Mouse (Mus musculus): ENCODE results near the gene Arntl.

Gene Arntl

DNA sequence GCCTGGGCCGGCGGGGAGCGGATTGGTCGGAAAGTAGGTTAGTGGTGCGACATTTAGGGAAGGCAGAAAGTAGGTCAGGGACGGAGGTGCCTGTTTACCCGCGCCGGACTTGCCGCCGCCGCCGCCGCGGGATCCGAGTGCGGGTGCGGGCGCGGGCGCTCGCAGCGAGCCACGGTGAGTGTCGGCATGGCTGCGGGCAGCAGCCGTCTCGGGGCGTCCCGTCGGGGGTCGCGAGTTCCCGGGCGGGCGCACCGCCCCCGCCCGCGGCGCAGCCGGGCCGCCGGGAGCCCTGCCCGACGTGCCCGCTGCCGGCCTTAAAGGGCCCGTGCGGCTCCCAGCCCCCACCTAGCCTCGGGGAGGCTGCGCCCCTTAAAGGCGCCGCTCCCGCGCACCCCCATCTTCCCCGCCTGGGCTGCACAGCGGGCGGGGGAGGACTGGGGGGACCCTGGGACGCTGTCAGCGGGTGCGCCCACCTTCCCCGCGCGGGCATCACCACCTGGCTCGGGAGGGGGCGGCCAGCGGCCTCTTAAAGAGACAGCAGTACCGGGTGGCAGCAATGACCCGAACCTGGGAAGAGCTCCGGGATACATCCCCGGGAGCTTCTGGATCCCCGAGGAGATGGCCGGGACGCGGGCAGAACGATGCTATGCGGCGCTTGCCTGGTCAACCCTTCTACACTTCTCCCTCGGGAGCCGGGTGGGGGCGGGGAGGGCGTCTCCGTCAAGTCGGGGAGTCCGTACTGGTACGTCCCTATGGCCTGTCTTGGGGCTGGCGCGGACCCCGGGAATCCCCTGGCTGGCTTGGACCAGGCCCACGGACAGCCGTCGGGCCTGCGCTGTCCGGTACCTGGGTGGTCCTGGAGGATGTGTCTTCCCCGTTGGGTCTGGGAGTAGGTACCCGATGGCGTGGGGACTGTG is 464 bp downstream of the Arntl start:
- no peak for DNase-seq (ENCODE audit: low read depth, low spot score)

GRCm38 (mm10) chr7:113208388-113208753 is 1.1 kb downstream of the Arntl start:
- no peak for DNase-seq (ENCODE audit: low read depth, low spot score)

DNA sequence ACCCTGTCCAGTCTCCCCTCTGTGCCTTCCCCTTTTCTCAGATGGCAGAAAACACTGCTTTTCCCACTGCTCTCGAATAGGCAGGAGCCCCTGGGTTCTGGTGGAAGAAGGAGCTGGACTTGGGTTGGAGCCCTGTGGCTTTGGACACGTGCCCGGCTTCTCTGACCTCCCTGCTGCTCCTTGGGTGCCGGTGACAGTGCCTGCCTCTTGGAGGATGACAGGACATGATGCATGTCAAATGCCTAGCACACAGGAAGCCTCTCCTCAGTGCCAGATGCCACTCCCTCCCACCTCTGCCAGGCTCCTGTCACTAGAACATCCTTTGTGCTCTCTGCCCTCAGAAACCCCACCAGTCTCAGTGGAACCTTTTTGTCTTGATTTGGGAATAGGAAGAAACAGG is 3.2 kb downstream of the Arntl start:
- no peak for DNase-seq (ENCODE audit: low read depth, low spot score)

DNA sequence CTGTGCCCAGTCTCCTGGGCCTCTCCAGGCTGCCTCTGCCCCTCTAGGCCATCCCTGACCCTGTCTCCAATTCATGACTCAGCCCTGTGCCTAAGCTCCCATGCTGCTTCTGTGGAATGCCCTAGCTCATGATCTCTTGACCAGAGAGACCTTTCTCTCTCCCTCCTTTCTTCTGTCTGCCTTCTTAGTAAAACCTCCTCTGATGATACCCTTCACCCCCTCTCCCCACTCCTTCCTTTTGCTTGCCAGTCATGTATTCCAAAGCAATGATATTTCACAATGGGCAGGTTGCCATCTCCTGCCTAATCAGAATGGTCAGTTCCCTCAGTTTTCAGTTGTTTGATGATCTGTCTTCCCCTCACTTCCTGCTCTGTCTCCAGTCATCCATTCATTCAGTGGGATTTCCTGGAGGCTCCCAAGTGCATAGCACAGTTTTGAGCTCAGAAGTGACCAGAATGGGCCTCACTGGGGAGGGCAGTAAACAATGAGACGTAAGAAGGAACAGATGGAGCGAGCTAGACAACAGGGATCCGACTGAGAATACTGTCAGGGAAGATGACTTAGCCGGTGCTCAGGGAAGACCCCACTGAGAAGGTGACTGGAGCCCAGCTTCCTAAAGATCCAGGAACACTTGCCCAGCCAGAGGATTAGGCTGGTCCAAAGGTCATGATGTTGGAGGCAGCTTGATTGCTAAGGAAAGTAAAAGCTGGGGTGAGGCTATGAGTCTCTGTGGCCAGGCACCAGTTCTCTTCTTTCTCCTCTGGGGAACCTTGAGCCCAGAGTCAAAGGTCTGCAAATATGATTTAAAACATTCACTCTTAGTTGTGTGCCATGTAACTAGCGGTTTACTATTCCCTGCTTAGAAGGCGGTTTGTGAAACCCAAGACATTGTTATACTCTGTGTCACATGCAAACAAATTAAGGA is 7.2 kb downstream of the Arntl start:
- no peak for DNase-seq (ENCODE audit: low read depth, low spot score)

GRCm38 (mm10) chr7:113216152-113216551 is 8.9 kb downstream of the Arntl start:
- DNase-seq (ENCODE audit: low read depth, low spot score): peak; percentile 65

- DNase-seq (ENCODE audit: low read depth, low spot score): no peak
Observed at GRCm38 (mm10) chr7:113219416-113219815, 12.2 kb downstream of the Arntl start.

- no peak for DNase-seq (ENCODE audit: low read depth, low spot score)
Observed at GRCm38 (mm10) chr7:113219864-113220263, 12.6 kb downstream of the Arntl start.

GRCm38 (mm10) chr7:113220691-113221238 is 13.5 kb downstream of the Arntl start:
- no peak for DNase-seq (ENCODE audit: low read depth, low spot score)

DNA sequence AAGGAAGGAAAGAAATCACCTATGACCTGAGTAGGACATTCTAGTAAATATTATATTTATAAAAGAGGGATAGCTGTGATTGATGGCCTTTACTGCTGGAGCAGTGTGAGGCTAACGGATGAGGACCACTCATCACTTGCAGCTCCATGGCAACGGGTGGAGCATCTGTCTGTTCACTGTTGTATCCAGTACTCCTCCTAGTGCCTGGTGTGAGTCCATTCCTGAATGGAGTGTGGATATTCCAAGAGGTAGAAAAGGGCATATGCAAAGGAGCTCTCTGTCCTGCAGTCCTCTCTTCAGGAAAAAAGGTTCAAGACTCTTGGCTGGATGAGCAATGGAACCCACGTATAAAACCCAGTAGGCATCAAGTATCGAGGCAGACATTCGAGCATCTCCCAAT is 15.6 kb downstream of the Arntl start:
- DNase-seq (ENCODE audit: low read depth, low spot score): no peak

- DNase-seq (ENCODE audit: low read depth, low spot score): no peak
Observed at GRCm38 (mm10) chr7:113224620-113225019, 17.4 kb downstream of the Arntl start.

DNA sequence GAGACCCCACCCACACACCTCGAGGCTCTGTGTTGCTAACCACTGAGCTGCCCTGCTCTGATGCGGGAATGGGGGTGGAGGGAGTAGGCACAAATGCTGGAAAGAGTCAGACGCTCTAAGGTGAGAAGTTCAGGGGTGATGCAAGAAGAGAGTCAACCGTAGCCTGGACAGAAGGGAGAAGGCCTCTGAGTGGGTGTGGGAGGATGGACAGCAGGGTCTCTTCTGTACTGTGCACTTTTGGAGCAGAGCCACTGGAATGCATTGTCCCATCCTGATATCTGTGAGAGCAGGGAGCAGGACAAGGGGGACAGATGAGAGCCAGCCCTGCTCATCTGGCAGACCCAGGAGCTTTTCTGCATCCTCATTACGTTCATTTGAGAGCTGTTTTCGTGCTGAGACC is 21.2 kb downstream of the Arntl start:
- no peak for DNase-seq (ENCODE audit: low read depth, low spot score)

DNA sequence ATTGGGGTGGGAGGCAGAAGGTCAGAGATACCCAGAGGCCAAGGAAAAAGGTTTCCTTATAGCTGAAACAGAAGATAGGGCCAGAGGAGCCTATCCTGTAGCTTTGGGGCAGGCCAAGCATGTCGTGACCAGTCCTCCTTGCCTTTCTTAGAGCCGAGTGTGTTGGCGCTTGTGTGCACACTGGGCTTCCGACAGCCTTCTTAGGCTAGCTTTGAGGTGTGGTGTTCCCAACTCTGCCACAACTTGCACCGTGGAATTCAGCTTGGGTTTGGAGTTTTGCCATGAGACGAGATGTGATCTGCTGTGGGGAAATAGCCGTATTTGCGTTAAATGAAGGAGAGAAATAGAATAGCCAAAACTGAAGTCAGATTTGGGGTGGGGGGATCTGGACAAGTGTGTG is 28.9 kb downstream of the Arntl start:
- no peak for DNase-seq (ENCODE audit: low read depth, low spot score)

DNA sequence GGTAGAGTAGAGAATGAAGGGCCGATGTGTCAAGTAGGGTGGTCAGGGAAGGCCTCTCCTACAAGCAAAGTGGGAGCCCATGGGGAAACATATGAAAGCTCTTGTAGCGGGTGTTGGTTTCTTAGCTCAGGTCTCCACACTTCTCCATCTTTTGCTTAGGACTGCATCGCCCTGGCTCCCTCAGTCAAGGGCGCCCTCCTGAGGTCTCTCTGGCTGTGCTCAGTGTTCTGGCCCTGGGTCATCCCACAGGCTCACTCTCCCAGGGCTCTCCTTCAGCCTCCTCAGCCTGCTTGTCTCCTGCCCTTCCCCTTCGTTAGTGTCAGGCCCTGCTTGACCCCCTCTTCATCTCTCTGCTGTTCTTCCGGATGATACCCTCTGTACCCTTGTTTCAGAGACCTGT is 31.1 kb downstream of the Arntl start:
- DNase-seq (ENCODE audit: low read depth, low spot score): no peak

GRCm38 (mm10) chr7:113239448-113240130 is 32.3 kb downstream of the Arntl start:
- no peak for DNase-seq (ENCODE audit: low read depth, low spot score)

DNA sequence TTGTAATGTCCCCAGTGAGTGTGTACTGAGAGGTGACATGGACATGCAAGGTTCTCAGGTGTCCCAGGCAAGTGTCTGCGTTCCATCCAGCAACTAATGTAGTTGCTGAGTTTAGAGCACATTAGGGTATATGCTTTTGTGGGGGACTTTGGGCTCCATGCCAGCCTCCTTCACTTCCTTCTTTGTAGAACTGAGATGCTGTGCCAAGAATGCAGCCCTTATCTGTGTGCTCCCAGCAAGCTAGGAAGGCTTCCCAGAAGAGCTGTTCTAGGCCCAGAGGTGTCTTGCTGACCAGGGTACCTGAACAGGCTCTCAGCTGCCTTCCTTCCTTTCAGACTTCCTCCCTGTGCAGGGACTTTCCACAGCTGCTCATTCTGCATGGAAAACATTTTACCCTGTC is 33.2 kb downstream of the Arntl start:
- DNase-seq (ENCODE audit: low read depth, low spot score): no peak

DNA sequence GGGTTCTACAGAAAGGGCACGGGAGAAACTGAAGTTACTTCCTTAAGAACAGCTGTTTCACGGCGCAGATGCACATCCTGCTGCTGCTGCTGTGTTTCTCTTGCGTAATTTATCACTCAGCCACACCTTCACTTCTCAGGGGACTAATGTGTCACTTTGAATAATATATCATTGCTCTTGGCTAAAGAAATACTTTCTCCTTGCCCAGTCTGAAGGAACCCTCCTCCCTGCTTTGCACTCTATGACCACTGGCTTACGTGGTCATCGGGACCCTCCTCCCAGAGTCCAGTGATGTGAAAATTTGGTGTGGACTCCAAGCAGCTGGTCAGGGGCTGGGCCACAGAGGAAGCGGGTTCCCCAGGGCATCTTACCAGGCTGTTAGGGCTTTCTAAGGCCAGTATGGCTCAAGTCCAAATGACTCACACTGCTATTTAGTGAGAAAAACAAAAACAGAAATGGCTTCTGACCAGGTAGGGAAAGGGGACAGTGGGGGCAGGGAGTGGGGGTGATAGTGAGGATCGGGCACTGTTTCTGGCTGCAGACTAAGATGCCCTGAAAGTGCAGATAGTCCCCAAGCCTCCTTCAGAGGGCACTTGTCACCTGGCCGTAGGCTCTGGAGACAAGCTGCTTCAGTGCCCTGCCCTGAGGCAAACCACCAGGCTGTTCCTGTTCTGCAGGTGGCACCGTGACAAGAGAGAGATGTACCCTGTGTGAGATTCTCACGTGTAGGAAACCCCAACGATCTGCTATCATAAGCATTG is 34.8 kb downstream of the Arntl start:
- DNase-seq (ENCODE audit: low read depth, low spot score): no peak

DNA sequence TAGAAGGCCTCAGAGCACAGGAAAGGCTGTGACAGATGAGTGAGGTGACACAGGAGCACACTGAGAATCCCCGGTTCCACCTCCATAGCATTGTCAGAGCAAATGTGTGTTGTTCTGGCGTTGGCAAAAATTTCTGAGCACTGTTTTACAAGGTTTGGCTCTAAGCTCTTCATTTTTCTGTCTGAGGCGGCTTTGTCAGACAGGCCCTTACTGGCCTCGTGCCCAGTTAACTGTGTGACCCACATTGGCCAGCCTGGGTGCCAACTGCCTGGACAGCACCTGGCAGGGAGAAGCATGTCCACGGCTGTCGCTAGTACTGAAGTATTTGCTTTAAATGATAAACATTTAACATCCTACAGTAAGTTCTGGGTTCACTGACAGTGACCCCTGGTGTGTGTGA is 35.4 kb downstream of the Arntl start:
- DNase-seq (ENCODE audit: low read depth, low spot score): no peak

GRCm38 (mm10) chr7:113245144-113245543 is 37.9 kb downstream of the Arntl start:
- no peak for DNase-seq (ENCODE audit: low read depth, low spot score)

- DNase-seq (ENCODE audit: low read depth, low spot score): peak; percentile 58
Observed at GRCm38 (mm10) chr7:113246512-113246911, 39.2 kb downstream of the Arntl start.

DNA sequence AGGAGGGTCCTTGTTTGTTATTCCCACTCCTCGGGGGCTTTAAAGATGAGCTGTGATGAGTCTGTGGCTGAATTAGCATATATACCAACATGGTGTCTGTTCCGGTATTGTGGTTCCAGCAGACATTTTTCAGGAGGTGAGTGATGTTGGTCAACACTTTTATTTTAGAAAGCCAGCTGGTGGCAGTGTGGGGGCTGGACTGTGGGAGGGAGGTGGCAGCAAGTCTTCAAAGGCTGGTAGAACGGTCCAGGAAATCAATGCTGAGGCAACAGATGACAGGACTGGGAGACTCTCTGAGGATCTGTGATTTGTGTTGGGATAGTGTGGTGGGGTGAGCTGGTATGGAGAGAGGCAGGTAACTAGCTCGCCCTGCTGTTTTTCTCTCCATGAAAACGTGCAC is 39.9 kb downstream of the Arntl start:
- DNase-seq (ENCODE audit: low read depth, low spot score): peak; percentile 79
